Mouse (Mus musculus) gastrocnemius, postnatal 14 days (tissue): ENCODE measurements around the gene Sars2. TPM values are rescaled to one million over a fixed set of nuclear protein-coding genes. Genes with fewer than 3 reads are reported as not detected.
A peak's percentile ranks its signal among the peaks of the same experiment; 100 is the strongest.

Experiments used
- DNase-seq: peaks from one replicate; pipeline ENCODE4 v3.0.0; 2021; ENCODE audit warnings: mixed read lengths
- intact Hi-C: fragments of 180-260 bp; cut with DNase I; formaldehyde crosslinking; loops from one replicate; pipeline ENCODE4 v1.15.1; 2025; ENCODE audit warnings: low total_unique reads
- total RNA-seq, 2 experiments: library from RNA; stranded (reverse); gene quantifications; 2 replicates each; pipeline ENCODE4 v1.2.3; 2021

The Sars2 gene
- total RNA-seq, 2 experiments from 2014 or later: 19.0 TPM

DNA sequence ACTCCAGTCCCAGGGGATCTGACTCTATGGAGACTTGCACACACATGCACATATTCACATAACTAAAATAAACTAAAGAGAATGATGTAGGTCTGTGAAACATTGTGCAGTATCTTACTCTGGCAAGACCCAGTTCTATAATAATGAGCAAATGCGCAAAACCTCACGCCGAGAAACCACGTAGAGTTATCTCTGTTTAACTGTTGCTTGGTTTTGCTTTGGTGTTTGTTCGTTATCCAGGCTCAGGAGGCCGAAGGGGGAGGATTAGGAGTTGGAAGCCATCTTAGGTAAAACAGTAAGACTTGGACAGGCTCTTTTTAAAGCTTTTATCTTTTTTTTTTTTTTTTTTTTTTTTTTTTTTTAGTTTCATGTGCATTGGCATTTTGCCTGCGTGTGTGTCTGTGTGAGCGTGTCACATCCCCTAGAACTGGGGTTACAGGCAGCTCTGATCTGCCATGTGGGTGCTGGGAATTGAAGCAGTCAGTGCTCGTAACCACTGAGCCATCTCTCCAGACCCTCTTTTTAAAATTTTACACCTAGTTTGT is 27.7 kb downstream of the Sars2 start:
- DNase-seq: no peak
- intact Hi-C loops: no loop called here

DNA sequence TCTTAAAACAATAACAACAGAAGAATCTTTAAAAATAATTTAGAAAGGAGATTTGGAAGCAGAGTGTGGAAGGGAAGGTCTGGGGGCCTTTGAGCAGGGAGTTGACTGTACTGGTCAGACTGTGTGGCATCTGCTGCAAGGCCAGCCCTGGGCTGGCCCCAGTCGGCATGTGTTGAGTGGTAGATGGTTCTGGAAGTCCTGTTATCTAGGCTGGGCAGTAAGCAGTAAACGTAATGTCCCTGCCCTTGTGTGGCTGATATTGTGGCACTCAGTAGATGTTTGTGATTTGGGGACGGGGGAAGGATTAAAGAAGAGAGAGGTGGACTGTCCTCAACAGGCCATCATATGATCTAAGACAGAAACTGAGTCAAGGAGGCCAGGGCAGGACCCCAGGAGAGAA is 28.5 kb downstream of the Sars2 start:
- intact Hi-C loops: no loop called here
- no peak for DNase-seq

DNA sequence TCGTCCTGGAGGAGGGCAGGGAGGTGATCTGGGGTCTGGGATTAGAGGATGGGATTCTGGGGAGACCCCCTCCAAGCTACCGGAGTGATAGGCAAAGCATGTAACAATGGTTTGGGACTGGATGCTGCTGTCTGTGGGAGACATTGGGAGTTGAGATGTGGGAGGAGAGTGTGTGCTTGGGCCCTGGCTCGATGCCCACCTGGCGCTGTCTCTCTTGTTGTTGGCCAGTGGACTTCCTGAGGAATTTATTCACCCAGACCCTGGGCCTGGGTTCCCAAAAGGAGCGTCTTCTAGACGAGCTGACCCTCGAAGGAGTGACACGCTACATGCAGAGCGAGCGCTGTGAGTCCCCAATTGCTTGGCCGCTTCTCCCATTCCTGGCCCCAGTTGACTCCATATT is 30.1 kb downstream of the Sars2 start:
- no peak for DNase-seq
- intact Hi-C loops: no loop called here

DNA sequence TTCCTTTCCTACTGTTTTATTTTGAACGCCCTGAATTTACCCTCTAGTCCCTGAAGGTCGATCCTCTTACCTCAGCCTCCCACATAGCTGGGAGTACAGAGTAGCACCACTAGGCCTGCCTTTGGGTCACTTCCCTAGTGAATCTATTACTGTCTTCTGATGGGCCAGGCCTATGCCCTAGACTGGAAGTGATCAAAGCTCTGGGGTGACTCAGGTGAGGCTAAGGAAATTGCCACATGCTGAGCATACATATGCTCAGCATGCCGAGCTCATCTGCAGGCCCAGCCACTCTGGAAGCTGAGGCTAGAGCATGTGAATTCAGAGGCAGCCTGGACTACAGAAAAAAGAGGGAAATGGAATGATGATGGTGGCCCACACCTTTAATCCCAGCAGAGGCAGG is 31.4 kb downstream of the Sars2 start:
- no peak for DNase-seq
- intact Hi-C loops: no loop called here

- intact Hi-C loops: no loop called here
- DNase-seq: peak; percentile 65
Observed at GRCm38 (mm10) chr7:28774164-28774563, 32.4 kb downstream of the Sars2 start.

- intact Hi-C loops: no loop called here
- DNase-seq: peak; percentile 40
Observed at GRCm38 (mm10) chr7:28775129-28775528, 33.3 kb downstream of the Sars2 start.

DNA sequence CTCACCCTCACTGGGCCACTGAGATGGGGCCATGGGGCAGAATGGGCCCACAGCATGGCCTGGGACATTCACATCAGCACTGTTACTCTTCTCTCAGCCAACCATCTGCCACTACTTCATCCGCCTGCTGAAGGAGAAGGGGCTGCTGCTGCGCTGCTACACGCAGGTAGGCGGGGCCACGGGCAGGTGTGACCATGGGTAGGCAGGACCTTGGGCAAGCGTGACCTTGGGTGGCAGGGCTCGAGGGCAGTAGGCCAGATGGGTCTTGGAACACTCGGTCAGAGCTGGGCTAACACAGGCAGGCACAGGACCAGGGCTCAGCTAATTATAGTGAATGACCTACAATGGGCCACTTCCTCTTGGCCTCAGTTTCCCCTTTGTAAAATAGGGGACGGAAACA is 37.0 kb downstream of the Sars2 start:
- intact Hi-C loops: no loop called here
- DNase-seq: no peak

- intact Hi-C loops: no loop called here
- DNase-seq: peak; percentile 91
Observed at GRCm38 (mm10) chr7:28780067-28780658, 38.4 kb downstream of the Sars2 start.

DNA sequence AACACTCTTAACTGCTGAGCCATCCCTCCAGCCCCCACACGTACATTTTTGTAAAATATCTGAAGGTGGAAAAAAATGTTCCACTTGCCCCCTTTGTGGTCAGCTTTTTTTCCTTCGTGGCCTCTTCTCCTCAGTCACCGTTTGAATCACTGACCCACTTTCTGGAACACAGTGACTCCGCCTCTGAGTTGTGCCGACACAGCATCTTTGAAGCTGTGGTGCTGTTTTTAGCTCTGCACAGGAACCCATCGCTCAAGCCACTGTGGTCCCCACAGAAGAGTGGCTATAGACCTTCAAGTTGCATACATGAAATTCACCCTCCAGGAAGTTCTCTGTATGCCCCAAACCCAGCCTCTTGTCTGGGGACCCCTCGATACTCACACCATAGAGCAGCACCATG is 39.1 kb downstream of the Sars2 start:
- intact Hi-C loops: no loop called here
- peak; percentile 54 for DNase-seq

DNA sequence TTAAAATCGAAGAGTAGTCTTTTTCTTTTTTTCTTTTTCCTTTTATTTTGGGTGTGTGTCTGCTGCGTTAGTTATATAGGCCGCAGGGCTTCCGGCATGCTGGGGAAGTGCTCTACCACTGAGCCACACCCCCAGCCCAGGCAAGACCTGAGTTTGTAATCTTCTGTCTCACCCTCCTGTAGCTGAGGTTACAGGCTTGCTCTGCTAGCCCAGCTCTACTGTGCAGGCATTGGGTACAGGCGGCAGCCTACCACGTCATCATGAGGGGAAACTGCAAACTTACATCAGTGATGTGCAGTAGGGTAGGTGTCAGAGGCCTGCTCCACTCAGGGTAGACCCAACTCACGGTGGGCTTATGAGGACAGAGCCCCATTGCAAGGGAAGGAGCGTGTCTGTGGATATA is 39.5 kb downstream of the Sars2 start:
- intact Hi-C loops: no loop called here
- DNase-seq: no peak

- no peak for DNase-seq
- intact Hi-C loops: loop anchor here (5.0 kb wide), 1 partner anchor 72 kb away; no protein-coding TSS in a partner anchor
Observed at GRCm38 (mm10) chr7:28785161-28785560, 43.4 kb downstream of the Sars2 start.

GRCm38 (mm10) chr7:28787884-28788283 is 46.1 kb downstream of the Sars2 start:
- intact Hi-C loops: loop anchor here (5.0 kb wide), 1 partner anchor 69 kb away; no protein-coding TSS in a partner anchor
- DNase-seq: no peak

- DNase-seq: no peak
Observed at GRCm38 (mm10) chr7:28788307-28789195, 46.8 kb downstream of the Sars2 start, which contains the start of gene Rinl. TSS of gene Rinl (plus strand) at chr7:28788969.

DNA sequence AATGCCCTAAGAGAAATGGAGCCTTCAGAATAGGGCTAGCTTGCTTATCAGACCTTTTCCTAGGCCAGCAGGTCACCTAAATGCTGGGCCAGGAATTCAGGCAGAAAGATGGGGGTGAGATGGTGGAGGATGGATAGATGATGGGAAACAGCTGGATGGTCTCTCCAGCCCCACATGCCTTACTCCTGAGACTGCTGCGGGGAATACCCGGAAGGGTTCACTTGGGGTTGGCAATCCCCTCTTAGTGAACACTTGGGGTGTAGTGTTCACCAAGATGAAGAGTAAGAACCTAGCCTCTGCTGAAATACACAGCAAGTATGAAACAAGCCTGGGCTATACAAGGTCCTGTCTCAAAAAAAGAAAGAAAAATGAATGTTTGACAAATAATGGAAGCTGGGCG is 47.4 kb downstream of the Sars2 start:
- no peak for DNase-seq
- intact Hi-C loops: loop anchor here (5.0 kb wide), 1 partner anchor 68 kb away; no protein-coding TSS in a partner anchor

More at GRCm38 (mm10) chr7:28788307-28789195, 46.8 kb downstream of the Sars2 start, which contains the start of gene Rinl:
- intact Hi-C loops: loop anchor here (5.0 kb wide), 1 partner anchor 69 kb away; no protein-coding TSS in a partner anchor

DNA sequence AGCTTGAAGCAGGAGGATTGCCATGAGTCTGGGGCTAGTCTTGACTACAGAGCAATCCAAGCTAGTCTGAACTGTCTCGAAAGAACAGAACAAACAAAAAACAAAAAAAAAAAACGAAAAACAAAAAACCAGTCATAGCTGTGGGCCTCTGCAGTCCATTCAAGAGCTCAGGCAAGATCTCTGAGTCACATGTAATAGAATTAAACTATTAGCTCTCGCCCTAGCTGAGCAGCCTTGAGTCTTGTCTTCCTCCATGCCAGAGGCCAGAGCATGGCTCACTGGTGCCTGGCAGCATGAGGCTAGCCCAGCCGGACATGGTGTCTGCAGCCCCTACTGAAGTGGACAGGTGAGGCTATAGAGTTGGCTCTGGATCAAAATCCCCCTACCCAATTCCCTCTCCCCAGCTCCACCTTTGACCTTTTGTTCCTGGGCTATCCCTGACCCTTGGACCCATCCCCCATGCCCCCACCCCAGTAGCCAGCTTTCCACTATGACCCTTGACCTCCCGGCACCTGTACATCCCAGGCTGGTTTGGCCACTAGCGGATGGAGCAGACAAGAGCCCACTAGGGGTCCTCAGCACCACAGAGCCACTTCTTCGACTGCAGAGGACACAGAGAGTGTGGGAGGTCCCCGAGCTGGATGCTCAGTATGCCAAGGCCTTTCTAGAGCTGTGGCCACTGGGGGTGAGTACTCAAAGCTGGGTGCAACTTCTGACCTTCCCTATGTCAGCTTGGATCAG is 48.4 kb downstream of the Sars2 start:
- intact Hi-C loops: loop anchor here (10.0 kb wide), 1 partner anchor 105 kb away; no protein-coding TSS in a partner anchor
- no peak for DNase-seq

GRCm38 (mm10) chr7:28791706-28792105 is 49.9 kb downstream of the Sars2 start:
- intact Hi-C loops: loop anchor here (10.0 kb wide), 1 partner anchor 103 kb away; no protein-coding TSS in a partner anchor
- no peak for DNase-seq

GRCm38 (mm10) chr7:28792391-28793185 is 50.8 kb downstream of the Sars2 start:
- DNase-seq: no peak
- intact Hi-C loops: loop anchor here (10.0 kb wide), 1 partner anchor 102 kb away; no protein-coding TSS in a partner anchor

- intact Hi-C loops: loop anchor here (10.0 kb wide), 1 partner anchor 101 kb away; no protein-coding TSS in a partner anchor
- DNase-seq: no peak
Observed at GRCm38 (mm10) chr7:28793834-28794233, 52.0 kb downstream of the Sars2 start.

GRCm38 (mm10) chr7:28794496-28794895 is 52.7 kb downstream of the Sars2 start:
- intact Hi-C loops: loop anchor here (10.0 kb wide), 1 partner anchor 100 kb away; no protein-coding TSS in a partner anchor
- no peak for DNase-seq
